Mouse (Mus musculus): Measurements from ENCODE around the gene Epb41l4b. TPM values are rescaled to one million over a fixed set of nuclear protein-coding genes. Genes with fewer than 3 reads are reported as not detected.

Epb41l4b gene
- polyA plus RNA-seq (2011; ENCODE audit: insufficient read length, low read depth, missing spikeins): 2.6 and 5.0 TPM in 2 replicates

DNA sequence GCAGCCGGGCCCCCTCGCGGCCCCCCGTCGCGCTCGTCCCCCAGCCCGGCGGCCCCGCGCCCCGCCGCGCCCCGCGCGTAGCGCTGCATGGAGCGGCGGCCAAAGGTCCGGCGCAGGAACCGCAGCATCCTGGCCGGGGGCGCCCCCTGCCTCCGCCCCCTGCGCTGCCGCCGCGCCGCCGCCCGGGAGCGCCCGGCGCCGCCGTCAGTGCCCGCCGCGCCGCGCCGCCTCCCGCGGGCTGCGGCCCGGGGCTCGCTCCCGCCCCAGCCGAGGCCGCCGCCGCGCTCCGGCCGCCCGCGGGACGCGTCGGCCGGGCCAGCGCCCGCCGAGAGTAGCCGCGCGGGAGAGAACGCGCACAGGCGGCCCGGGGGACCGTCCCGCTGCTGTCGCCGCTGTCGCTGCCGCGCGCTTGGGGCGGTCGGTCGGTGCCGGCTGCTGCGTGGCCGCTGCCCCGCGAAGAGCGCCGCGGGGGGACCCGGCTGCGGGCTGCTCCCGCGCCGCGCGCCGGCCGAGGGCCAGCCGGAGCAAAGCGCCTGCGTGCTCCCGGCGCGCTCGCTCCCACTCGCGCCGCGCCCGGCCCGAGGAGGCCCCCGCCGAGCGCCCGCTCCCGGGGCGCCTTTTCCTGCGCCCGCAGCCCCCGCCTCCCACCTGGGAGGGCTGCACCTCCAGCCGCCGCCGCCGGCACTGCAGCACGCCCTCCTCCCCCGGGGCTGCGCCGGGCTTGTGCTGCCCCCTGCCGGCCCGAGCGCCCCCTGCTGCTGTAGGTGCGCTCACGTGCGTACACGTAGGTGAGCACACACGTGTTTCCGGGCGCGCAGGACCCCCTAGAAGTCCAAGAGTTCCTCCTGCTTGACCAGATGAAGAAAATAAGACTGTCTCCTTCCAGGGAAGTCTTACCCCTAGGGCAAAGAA is at the start of gene Epb41l4b:
Gene Epb41l4b, minus strand, starts transcription at position 412 of the 912 bp plus-strand sequence.
- Histone ChIP-seq H3K27ac (ENCODE audit: insufficient read depth, low read length) (no peak within 1 kb of the TSS), H3K4me3 (ENCODE audit: insufficient read depth, low read length) (peak within 1 kb of the TSS; percentile 24; the same call in 1 of the 2 replicates), H3K4me1 (ENCODE audit: control insufficient read depth, insufficient read depth, low read length) (no peaks in the 10 kb centered on the region; the same call in 1 of the 2 replicates)
- peak; percentile 89 for TF ChIP-seq CTCF (IDR thresholded peaks at IDR 0.05; ENCODE audit: borderline replicate concordance, insufficient read depth, low read length)
- TF ChIP-seq POLR2A (IDR thresholded peaks at IDR 0.05; ENCODE audit: low read depth, low read length): no peak

DNA sequence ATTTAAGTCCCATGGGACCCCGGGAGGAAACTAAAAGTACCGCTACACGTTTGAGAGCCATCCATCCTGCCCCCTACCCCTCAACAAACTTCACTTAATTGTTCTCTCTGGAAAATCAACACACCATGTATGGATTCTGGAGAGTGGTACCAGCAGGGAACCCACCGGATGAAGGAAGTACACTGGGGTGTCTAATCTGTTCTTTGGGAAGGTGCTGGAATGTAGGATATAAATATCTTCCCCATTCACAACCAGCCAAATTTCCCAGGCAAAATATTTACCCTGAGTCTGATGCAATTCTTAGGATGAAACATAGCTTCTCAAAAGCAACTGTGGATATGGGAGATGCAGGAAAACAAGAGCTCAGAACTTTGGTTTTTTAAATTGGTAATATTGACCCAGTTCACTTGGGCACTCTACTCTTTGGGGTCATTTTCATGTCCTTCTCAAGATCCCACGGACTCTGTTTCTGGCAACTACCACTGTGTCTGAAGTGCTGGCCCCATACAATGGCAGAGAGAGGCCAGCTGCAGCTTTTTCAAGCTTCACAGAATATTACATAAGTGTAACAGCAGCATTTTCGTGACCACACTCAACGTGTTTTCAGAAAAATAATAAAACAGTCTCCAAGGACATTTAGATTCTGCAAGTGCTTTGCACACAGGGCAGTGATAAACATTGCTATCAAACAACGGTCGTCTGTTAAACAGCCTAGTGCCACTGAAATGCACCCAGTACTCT is 48.5 kb upstream of the Epb41l4b start:
- Histone ChIP-seq H3K4me3 (ENCODE audit: insufficient read depth, low read length) (no peak overlapping the region), H3K4me1 (ENCODE audit: control insufficient read depth, insufficient read depth, low read length) (no peaks in the 10 kb centered on the region), H3K27ac (ENCODE audit: insufficient read depth, low read length) (no peak overlapping the region)
- TF ChIP-seq POLR2A (IDR thresholded peaks at IDR 0.05; ENCODE audit: low read depth, low read length): no peak
- no peak for TF ChIP-seq CTCF (IDR thresholded peaks at IDR 0.05; ENCODE audit: borderline replicate concordance, insufficient read depth, low read length)

DNA sequence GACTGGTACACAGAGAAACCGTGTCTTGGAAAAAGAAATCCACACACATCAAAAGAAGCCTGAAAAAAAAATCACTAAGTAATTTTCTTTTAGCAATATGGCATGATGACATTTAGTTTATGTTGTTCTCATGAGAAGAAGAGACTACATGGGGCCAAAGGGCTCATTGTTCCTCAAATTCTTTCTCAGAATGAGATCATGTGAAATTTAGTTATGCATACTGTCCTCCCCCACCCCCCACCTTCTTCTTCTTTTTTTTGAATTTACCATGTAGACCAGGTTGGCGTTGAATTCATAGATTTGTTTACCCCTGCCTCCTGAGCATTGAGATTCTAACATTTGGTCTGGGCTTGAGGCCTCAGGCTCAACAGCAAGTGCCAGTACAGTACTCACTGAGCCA is 46.6 kb upstream of the Epb41l4b start:
- no peak overlapping the region for H3K4me3 ChIP-seq (ENCODE audit: insufficient read depth, low read length)
- TF ChIP-seq POLR2A (IDR thresholded peaks at IDR 0.05; ENCODE audit: low read depth, low read length): no peak
- no peak for TF ChIP-seq CTCF (IDR thresholded peaks at IDR 0.05; ENCODE audit: borderline replicate concordance, insufficient read depth, low read length)
- no peak overlapping the region for H3K27ac ChIP-seq (ENCODE audit: insufficient read depth, low read length)
- no peaks in the 10 kb centered on the region for H3K4me1 ChIP-seq (ENCODE audit: control insufficient read depth, insufficient read depth, low read length)

DNA sequence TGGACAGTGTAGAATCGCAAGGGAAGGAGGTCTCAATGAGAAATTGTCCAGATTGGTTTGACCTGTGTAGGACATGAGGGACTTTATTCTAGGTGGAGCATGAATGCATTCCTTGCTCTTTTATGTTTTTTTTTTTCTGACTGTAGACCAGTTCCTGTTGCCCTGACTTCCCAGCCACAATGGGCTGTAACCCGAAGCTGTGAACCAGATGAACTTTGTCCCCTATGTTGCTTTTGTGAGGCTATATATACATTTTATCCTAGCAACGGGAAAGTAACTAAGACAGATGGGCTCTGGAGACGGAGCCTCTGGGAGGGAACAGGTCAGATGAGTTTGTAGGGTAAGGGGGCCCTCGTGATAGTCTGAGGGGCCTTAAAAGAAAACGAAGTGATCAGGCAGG is 42.8 kb upstream of the Epb41l4b start:
- TF ChIP-seq CTCF (IDR thresholded peaks at IDR 0.05; ENCODE audit: borderline replicate concordance, insufficient read depth, low read length) (no peak), POLR2A (IDR thresholded peaks at IDR 0.05; ENCODE audit: low read depth, low read length) (no peak)

DNA sequence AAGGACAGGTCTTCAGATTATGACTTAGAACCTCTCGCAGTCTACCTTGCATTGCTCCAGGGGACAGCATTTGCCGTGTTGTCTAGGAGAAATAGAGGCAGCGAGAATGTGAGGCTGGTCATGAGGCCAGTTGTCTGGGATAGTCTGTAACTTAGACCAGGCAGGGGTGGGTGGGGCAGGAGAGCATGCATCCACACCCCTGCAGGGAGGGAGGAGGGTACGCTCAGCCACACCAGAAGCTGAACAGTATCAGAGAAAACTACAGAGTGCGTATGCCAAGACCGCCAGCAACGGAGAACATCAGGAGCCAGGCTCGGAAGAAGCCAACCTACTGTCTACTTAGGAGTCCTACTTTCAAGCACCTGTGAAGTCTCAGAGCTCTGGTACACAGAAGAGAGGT is 42.2 kb upstream of the Epb41l4b start:
- H3K27ac ChIP-seq (ENCODE audit: insufficient read depth, low read length): no peak overlapping the region
- no peak for TF ChIP-seq CTCF (IDR thresholded peaks at IDR 0.05; ENCODE audit: borderline replicate concordance, insufficient read depth, low read length)
- no peak for TF ChIP-seq POLR2A (IDR thresholded peaks at IDR 0.05; ENCODE audit: low read depth, low read length)
- H3K4me1 ChIP-seq (ENCODE audit: control insufficient read depth, insufficient read depth, low read length): no peaks in the 10 kb centered on the region
- no peak overlapping the region for H3K4me3 ChIP-seq (ENCODE audit: insufficient read depth, low read length)

More for the DNA sequence above, 42.8 kb upstream of the Epb41l4b start:
- no peaks in the 10 kb centered on the region for H3K4me1 ChIP-seq (ENCODE audit: control insufficient read depth, insufficient read depth, low read length)
- H3K27ac ChIP-seq (ENCODE audit: insufficient read depth, low read length): no peak overlapping the region
- no peak overlapping the region for H3K4me3 ChIP-seq (ENCODE audit: insufficient read depth, low read length)

DNA sequence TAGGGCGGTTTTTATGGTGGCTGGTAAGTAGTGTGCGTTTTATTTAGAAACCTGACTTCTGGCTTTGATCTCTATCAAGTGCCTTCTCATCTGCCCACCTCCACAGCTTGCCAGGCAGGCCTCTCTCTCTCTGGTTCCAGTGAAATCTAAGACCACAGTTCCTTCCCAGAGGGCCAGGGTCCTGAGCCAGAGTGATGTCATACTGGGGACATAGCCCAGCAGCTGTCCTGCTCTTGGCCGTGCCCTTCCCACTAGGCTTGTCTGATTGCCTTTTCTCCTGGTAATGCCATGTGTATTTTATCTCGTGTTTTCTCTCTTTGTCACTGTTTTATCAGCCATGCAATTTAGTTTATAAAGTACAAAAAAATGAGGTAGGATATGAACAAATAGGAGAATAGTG is 40.3 kb upstream of the Epb41l4b start:
- Histone ChIP-seq H3K4me3 (ENCODE audit: insufficient read depth, low read length) (no peak overlapping the region), H3K27ac (ENCODE audit: insufficient read depth, low read length) (no peak overlapping the region), H3K4me1 (ENCODE audit: control insufficient read depth, insufficient read depth, low read length) (no peaks in the 10 kb centered on the region)
- TF ChIP-seq POLR2A (IDR thresholded peaks at IDR 0.05; ENCODE audit: low read depth, low read length): no peak
- no peak for TF ChIP-seq CTCF (IDR thresholded peaks at IDR 0.05; ENCODE audit: borderline replicate concordance, insufficient read depth, low read length)

DNA sequence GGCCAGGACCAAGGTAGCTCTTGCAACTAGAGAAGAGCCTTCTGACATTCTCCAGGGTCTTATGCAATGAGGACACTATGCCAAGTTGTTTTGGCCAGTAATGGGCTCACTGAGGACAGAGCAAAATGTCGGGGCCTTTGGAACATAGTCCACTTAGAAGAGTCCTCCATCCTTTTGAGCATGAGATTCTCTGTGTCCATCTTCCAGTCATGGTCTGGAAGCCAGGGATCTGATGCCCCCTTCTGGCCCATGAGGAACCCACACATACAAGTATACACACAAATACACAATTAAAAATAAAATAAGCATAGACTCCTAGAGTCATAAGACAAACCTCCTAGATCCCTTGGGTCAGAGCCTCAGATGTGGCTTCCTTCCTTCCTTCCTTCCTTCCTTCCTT is 38.3 kb upstream of the Epb41l4b start:
- Histone ChIP-seq H3K4me3 (ENCODE audit: insufficient read depth, low read length) (no peak overlapping the region), H3K4me1 (ENCODE audit: control insufficient read depth, insufficient read depth, low read length) (no peaks in the 10 kb centered on the region), H3K27ac (ENCODE audit: insufficient read depth, low read length) (no peak overlapping the region)
- TF ChIP-seq CTCF (IDR thresholded peaks at IDR 0.05; ENCODE audit: borderline replicate concordance, insufficient read depth, low read length): no peak
- no peak for TF ChIP-seq POLR2A (IDR thresholded peaks at IDR 0.05; ENCODE audit: low read depth, low read length)

DNA sequence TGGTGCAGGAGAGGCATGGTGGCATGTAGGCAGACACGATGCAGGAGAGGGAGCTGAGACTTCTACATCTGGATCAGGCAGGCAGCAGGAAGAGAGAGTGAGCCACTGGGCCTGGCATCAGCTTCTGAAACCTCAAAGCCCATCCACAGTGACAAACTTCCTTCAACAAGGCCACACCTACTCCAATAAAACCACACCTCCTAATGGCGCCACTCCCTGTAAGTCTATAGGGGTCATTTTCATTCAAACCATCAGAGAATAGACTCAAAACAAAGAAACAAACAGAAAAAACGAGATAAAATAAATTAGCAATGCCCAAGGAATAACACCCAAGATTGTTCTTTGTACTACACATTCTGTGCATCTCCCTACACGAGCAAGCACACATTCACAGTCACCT is 35.6 kb upstream of the Epb41l4b start:
- H3K27ac ChIP-seq (ENCODE audit: insufficient read depth, low read length): no peak overlapping the region
- no peak overlapping the region for H3K4me3 ChIP-seq (ENCODE audit: insufficient read depth, low read length)
- TF ChIP-seq POLR2A (IDR thresholded peaks at IDR 0.05; ENCODE audit: low read depth, low read length) (no peak), CTCF (IDR thresholded peaks at IDR 0.05; ENCODE audit: borderline replicate concordance, insufficient read depth, low read length) (no peak)
- H3K4me1 ChIP-seq (ENCODE audit: control insufficient read depth, insufficient read depth, low read length): no peaks in the 10 kb centered on the region

DNA sequence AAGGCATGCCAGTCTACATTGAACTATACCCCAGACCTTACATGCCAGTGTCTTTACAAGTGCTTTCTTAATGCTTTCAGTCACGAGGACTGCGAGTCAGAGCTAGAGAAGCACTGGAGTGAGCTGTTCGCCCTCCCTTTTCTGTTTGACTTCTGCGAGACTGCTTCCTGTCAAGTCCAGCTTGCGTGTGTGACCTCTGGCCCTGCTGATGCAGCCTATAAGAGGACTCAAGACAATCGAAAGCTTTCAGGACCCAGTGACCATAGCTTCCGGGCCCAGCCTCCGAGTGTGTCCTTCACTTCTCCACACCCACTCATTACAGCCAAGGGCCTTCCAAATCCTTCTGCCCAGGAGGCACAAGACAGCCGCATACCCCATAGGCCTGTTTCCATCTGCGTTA is 32.1 kb upstream of the Epb41l4b start:
- no peak overlapping the region for H3K27ac ChIP-seq (ENCODE audit: insufficient read depth, low read length)
- TF ChIP-seq POLR2A (IDR thresholded peaks at IDR 0.05; ENCODE audit: low read depth, low read length) (no peak), CTCF (IDR thresholded peaks at IDR 0.05; ENCODE audit: borderline replicate concordance, insufficient read depth, low read length) (no peak)
- H3K4me1 ChIP-seq (ENCODE audit: control insufficient read depth, insufficient read depth, low read length): no peaks in the 10 kb centered on the region
- no peak overlapping the region for H3K4me3 ChIP-seq (ENCODE audit: insufficient read depth, low read length)

DNA sequence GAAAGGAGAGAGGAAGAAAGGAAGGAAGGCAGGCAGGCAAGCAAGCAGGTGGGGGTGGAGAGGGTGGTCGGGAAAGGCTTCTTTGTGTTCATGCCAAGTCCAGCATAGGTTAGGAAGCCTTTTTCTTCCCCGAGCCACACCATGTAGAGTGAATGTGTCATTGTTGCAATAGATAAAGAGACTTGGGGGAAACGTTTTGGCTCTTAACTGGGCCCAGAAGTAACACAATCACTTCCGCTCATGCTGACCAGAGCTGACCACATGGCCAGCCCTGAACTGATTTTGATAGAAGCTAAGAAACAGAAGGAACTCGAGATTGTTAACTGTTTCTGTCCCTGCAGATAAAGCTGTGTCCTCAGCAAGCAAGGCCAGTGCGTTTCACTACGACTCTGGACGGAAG is 29.6 kb upstream of the Epb41l4b start:
- H3K27ac ChIP-seq (ENCODE audit: insufficient read depth, low read length): no peak overlapping the region
- TF ChIP-seq POLR2A (IDR thresholded peaks at IDR 0.05; ENCODE audit: low read depth, low read length): no peak
- TF ChIP-seq CTCF (IDR thresholded peaks at IDR 0.05; ENCODE audit: borderline replicate concordance, insufficient read depth, low read length): no peak
- H3K4me1 ChIP-seq (ENCODE audit: control insufficient read depth, insufficient read depth, low read length): no peaks in the 10 kb centered on the region
- no peak overlapping the region for H3K4me3 ChIP-seq (ENCODE audit: insufficient read depth, low read length)
